Mouse (Mus musculus) spleen, adult 12 weeks (tissue): ENCODE measurements around the gene Stk25.
"Not testable (repeated sequence)": the region's sequence is repeated elsewhere in the genome, so short reads cannot be mapped to it uniquely, and the experiment has no call there.

ENCODE experiments used
- DNase-seq: peaks from one replicate; pipeline ENCODE4 v3.0.0; 2022; ENCODE audit warnings: low spot score

Stk25 gene

DNA sequence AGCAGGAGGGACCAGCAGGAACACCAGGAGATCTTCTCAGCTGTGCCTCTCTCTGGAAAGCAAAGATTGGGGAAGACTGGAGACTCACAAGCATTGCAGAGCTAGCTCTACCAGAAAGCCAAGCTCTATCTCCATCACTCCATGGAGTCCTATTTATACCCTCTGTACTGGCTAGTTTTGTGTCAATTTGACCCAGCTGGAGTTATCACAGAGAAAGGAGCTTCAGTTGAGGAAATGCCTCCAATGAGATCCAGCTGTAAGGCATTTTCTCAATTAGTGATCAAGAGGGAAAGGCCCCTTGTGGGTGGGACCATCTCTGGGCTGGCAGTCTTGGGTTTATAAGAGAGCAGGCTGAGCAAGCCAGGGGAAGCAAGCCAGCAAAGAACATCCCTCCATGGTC is at the start of gene Stk25:
TSS of gene Stk25 (minus strand) at position 101 of the 400 bp plus-strand sequence.
- not testable (repeated sequence) for DNase-seq

DNA sequence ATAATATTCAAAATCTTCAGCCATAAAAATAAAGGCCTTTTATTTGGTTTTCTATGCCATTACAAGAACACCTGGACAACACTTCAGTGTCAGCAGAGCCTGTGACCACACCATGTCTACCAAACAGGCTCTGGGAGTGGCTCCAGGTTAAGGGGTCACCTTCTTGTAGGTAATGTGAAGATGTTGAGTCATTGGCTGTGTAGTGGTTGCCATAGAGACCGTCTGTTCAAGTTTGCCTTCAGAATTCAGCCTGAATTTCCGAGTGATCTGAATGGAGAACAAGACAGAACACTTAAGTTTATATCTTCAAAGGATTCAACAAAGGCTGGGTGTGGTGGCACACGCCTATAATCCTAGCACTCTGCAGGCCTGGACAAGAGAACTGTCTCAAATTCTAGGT is 46.9 kb upstream of the Stk25 start:
- DNase-seq: no peak

DNA sequence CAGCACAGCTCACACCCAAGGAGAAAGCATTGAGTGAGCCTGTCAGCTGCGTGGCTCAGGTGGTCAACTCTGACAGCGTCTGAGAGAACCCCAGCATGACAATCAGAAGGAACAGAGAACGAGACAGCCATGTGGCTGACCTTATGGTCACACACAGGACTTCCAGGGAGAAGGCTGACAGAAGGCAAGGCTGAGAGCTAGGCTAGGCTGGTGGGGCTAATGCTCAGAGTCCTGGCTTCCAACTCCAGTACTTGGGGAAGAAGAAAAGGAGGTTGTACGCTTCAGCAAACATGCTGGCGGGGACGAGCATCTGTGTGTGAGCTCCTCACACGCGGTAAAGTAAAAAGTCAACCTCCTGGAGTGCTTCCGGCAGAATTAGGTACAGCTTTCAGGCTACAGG is 45.9 kb upstream of the Stk25 start:
- DNase-seq: no peak

DNA sequence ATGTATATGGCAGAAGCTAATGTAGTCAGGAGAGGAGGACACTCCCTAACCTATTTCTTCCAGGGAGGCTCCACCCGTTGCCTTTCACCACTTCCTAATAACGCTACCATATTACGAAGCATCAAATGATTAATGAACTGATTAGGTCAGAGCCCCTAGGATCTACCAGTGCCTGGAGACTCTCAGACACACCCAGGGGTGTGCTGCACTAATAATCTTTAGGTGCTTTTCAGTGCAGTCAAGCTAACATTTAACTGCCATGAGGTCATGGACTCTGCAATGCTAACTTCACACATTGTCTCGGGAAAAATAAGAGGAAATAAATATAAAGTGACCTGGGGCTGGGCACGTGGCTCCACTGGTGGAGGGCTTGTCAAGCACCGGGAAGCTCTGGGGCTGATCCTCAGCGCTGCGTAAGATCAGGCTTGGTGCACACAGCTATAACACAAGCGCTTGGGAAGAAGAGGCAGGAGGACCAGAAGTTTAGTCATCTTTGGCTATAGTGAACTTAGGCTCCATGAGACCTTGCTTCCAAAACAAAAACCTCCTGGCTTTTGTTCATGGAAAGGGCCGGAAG is 45.1 kb upstream of the Stk25 start:
- no peak for DNase-seq

DNA sequence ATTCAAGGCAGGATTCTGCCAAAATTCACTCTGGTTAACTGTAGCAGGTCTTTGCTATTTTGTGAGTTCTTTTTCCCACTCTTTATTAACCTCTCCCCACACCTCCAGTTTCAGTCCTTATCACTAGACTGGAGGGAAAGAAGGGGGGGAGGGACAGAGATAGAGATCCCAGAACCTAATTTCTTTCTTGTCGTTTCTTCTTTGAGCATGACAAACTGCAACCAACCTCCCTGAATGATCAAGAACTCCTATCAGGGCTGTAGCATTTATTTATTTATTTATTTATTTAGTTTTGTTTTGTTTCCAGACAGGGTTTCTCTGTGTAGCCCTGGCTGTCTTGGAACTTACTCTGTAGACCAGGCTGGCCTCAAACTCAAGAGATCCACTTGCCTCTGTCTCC is 43.6 kb upstream of the Stk25 start:
- DNase-seq: no peak

DNA sequence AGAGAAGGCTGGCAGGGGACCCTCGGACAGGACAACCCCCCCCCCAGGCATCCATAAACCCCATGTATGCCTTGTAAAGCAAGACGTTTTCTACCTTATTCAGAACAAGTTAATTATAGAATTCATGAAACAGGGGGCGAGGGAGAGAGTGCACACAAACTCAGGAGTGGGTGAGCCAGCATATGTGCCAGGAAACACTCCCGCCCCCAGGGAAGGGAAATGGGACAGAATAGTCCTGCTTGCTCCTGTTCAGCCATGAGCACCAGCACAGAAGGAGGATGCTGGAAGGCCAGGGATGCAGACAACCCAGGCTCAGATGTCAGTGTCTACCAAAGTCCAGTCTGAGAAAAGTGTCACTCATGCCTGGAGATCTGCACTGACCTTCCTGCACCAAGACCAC is 40.7 kb upstream of the Stk25 start:
- no peak for DNase-seq

DNA sequence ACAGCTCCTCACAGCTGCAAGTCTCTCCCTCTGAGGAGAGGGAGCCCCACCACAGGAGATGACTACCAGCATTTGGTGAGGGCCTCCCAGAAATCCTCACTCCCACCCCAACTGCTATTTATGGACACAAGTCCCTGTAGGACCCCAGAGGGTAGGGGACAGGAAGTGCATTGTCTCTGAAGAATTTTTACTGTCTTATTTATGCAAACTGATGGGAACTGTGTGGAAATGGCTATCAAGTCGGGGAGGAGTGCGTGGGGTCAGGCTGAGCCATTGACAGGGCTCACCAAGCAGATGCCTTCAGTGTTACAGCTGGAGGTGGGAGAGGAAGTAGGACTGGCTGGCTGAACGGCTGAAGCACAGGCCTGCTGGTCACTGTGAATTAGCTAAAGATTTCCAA is 38.9 kb upstream of the Stk25 start:
- DNase-seq: no peak

DNA sequence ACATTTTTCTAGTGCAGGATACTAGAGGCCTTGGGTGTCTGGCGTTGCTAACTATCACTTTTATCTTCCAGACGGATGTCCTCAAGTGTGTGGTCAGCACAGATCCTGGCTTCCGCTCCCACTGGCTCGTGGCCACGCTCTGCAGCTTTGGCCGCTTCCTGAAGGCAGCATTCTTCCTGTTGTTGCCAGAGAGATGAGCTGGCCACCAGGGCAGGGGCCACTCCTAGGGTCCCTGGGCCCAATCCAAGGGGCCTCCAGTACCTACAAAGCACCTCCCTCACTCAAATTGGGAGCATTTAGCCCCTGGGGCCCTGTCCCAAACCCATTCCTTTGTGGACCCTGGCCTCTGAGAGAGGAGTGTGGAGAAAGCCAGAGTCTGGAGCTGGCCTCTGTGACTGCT is 36.5 kb upstream of the Stk25 start:
- DNase-seq: no peak

DNA sequence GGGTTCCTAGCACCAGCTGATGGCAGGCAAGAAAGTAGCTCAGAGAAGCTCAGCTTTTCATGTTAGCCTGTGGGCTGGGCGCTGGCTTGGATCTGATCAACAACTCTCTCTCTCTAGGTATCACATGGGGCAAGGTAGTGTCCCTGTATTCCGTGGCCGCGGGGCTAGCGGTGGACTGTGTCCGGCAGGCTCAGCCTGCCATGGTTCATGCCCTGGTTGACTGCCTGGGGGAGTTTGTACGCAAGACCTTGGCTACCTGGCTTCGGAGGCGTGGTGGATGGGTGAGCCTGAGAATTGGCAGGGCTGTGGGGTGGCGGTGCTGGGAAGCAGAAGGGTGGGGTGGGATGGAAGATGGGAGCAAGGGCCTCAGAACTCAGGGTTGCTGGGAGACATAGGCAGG is 35.5 kb upstream of the Stk25 start:
- no peak for DNase-seq

DNA sequence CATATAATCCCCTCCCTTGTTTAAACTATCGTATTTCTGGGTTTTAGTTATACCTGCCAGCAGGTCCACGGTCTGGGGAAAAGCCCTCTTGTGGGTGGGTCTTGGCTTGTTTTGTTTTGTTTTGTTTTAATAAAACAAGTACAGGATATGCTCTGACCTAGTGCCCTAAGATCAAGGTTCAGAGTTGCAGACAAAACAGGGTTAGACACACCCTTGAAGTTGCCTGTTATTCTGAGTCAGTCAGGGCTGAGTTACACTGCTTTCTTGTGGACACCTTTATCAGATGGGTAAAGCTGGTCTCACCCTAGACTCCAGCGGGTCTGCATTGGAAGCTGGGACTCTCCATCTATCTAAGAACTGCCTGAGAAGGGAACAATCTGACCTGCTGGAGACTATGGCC is 35.0 kb upstream of the Stk25 start:
- DNase-seq: no peak

DNA sequence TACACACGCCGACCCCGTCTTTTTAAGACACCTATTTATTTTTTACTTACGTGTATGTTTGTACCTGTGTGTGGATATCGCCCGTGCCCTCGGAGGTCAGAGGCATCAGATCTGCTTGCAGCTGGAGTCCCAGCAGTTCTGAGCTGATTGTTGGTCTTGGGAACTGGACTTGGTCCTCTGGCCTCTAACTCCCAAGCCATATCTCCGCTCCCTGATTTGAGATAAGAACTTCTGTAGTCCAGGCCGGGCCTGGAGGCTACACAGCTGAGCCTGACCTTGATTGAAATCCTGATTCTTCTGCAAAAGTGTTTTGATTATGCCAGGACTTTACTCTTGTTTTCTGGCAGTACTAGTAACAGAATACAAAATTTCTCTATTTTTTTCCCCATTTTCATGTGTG is 34.3 kb upstream of the Stk25 start:
- DNase-seq: no peak

DNA sequence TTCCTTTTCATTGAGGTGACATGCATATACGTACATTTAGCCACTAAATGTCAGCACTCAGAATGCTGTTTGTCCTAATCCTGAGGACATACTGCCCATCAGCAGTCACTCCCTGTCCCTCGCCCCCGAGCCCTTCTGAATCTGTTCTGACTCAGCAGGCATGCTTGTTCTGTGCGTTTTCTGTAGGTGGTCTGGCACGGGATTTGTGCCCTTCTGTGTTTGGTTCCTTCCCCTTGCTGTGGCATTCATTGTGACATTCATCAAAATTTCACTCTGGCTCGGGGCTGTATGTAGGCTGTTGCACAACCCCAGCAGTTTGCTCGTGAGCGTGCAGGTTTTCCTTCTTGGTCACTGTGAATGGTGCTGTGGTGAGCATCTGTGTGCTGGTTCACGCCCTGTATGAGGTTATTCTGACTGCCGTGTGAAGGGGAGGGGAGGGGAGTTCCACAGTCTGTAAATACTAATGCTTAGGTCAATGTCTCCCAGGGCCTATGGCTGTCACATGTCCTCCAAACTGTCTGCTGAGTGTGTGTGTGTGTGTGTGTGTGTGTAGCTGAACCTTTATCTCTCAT is 33.4 kb upstream of the Stk25 start:
- DNase-seq: no peak

DNA sequence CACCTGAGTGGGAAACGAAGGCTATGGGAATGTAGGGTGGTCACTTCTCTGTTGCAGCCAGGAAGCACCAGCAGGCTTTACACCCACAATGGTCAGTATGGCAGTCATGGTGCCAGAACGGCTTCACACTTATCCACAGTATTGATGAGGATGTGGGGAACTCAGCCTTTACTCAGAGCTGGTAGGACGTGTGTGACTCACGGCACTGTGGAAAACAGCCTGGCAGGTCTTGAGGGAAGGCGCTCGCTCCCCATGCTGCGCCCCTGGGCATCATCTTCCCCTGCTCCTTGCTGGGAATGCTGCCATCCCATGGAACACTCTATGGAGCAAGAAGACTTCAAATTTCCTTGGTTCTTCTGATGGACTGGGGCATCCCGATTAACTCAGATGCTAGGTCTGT is 32.6 kb upstream of the Stk25 start:
- no peak for DNase-seq

DNA sequence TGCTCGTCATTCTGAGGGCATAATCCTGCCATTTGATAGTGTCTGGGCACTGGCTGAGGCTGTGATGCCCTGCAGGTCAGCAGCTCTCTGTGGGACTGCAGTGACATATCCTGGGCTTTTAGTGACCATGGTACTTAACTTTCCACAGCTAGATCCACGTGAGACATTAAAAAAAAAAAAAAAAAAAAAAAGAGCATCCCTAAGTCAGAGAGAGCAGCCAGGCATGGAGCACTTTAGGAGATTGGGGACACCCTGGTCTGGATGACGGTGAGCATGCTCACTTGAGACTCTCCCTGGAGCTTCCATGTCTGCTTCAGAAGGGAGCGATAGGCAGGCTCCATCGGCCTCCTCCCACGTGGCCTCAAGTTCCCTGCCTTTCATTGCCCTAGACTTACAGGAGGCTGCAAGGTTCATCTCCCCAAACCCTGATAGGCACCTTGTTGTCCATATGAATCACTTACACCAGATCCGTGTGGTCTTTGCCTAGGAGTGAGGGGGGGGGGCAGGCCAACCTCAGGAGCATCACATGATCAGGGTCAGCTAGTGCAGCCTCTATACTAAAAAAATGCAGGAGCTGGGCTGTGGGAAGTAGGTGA is 31.5 kb upstream of the Stk25 start:
- no peak for DNase-seq

DNA sequence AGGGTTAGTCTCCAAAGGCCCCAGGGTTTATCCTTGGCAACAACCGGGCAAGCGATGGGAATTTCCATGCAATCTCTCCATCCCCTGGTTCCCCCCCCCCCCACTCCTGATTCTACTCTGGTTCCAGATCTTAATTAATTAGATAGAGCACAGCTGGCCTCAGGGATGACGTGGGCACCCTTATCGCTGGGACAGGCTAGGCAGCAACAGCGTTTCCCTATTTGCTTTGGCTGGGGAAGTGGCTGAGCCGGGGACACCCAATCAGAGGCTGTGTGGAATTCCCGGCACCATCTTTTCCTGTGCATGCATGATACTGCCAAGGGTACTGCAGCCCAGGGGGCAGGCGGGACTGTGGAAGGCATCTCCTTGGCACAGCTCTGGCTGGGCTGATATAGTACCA is 29.7 kb upstream of the Stk25 start:
- no peak for DNase-seq

DNA sequence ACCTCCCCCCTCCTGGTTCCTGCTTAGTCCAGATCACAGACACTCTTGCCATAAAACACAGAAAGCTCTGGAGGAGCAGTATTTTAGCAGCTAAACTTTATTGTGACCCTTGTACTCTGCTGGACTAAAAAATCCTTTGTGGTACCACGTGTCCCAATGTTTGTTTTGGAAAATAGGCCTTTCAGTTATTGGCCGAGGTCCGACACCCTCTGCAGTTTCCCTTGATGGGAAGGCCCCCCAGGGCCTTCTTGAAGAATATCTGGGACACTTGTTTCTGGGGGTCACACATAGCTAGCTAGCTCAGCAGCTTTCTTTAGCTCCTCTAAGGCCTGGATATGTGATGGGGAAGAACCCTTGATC is 28.5 kb upstream of the Stk25 start:
- DNase-seq: no peak

DNA sequence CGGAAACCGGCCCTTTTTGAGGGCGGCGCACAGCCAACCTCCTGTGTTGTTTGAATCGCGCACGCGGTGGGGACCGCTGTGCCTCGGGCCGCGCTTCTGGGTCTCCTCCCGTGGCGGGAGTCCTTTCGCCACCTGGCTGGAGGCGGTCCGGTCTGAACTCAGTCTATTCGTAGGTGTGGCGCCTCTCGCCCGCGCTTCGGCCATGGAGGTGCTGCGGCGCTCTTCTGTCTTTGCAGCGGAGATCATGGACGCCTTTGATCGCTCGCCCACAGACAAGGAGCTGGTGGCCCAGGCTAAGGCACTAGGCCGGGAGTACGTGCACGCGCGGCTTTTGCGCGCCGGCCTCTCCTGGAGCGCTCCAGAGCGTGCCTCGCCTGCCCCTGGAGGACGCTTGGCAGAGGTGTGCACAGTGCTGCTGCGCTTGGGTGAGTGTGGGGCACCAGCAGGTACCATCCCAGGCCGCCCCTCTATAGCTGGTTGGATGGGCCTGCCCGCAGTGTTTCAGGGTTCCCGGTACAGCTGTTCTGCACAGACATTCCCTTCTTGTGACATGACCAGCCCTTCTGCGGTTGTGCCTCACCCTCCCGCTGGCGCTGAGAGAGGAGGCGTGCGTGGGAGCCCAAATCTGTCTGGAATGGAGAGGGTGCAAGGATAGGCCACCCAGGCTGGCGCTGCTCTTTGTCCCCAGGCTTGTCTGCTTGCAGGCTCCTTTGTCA is 27.9 kb upstream of the Stk25 start:
- no peak for DNase-seq

DNA sequence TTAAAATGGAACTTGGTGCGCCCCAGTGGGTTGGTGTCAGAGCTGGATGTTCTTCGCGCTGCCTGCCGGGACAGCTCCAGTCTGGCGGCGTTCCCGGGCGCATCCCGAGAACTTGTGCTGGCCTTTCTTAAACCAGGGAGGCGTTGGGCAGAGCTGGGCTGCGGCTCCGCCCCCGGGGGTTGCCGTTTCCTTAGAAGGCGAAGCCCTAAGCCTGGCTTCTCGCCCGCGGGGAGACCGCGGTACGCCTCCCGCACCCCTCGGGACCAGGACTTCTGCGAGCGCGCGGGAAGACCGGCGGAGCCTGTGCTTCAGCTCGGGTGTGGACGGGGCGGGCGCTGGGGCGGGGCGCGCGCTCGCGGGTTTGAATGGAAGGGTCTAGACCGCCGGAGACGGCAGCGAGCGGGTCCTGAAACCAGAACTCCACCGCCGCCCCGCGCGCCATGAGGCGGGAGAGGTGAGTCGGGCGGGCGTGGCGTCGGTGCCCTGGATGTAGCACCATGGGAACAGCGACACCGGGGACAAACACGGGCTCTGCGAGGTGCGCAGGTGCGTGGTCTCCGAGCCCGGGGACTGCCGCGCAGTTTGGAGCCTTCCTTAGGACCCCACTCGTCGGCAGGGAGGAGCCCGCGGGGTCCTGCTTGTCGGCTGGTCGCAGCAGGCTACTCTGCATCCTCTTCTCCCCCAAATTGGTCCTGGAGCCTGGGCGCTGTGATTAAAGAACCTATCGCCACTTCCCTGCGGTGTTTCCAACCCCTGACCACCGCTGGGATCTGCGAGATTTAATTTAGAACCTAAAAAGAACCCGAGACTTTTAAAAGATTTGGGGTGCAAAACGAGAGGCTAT is 27.2 kb upstream of the Stk25 start, which contains the start of gene Bok:
TSS of gene Bok (plus strand) at position 260 of the 844 bp plus-strand sequence.
- DNase-seq: no peak

DNA sequence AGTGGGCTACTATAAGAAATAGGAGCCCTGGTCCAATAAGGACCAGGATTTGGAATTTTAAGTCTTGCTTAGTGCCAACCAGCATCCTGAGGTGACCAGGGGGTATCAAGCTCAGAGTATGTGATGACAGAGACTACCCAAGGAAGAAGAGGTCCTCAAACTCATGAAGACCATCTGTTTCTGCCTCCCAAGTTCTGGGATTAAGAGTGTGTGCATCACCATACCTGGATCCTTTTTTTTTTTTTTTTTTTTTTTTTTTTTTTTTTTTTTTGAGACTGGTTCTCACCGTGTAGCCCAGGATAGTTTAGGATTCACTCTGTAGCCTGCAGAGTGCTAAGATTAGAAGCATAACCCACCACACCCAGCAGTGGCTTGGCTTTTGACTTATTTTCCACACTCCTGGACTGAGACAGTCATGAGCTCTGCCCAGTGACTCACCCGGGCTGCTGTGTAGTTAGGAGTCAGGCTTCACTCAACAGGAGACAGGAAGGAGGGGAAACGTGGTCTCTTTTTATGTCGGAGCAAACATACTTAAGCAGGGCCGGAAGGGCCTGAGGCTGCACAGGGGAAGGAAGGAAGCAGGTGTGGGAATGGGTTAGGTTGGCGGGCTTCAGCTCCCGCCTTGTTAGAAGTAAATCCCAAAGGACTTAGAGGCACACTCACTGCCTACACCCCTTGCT is 21.6 kb upstream of the Stk25 start:
- DNase-seq: no peak

DNA sequence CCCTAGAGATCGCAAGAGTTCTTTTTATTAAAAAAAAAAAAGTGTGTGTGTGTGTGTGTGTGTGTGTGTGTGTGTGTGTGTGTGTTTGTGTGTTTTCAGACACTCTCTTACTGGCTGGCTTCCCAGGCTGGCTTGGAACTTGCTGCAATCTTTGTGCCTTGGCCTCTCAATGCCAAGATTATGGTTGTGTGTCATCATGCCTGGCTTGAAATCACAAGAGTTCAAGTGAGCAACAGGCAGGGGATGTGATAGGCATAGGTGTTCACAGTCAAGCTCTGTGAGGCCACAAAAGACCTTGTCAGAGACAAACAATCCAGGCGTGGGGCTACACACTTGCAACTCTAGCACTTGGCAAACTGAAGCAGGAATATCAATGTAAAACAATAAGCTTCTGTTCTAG is 19.9 kb upstream of the Stk25 start:
- no peak for DNase-seq

DNA sequence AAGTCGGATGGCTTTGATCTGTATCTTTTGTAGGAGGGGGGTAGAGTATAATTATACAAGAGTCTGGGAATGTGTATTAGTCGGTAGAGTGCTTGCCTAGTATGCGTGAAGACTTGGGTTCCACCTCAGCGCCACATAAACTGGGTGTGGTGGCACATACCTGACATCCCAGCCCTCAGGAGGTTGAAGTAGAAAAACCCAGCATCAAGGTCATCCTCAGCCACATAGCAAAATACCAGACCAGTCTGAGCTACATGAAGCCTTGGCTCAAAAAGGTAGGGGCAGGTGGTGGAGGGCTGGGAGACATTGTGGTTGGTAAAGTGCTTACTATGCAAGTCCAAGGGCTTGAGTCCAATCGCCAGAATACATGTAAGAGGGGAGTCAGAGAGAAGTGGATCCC is 14.2 kb upstream of the Stk25 start:
- no peak for DNase-seq

DNA sequence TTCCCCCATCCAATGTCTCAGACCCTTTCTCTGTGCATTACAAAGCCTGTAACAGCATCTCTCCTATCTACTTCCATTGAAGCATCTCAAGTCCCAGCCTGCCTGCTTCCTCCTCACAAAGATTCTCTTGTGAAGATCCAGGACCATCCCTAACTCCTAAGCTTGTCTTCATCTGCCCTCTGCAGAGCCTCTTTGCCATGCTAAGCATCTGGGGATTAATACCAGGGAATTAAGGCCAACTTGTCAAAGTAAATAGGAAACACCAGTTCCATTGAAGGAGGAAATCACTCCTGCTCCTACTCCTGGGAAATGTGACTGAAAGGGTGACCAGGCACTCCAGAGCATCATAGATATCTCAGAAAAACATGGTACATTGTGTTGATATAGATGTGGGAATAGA is 11.5 kb upstream of the Stk25 start:
- no peak for DNase-seq
